Mouse (Mus musculus) kidney, postnatal 14 days (tissue): ENCODE results near the gene Slc5a10.
"Not testable (repeated sequence)": the region's sequence is repeated elsewhere in the genome, so short reads cannot be mapped to it uniquely, and the experiment has no call there.

Experiments
- DNase-seq: peaks from one replicate; pipeline ENCODE4 v3.0.0; 2022; ENCODE audit warnings: mixed read lengths

The Slc5a10 gene

GRCm38 (mm10) chr11:61647110-61647910 lies 73.3 kb downstream of the Slc5a10 start:
- no peak for DNase-seq

- DNase-seq: no peak
Measured at GRCm38 (mm10) chr11:61646499-61647039, 74.1 kb downstream of the Slc5a10 start.

GRCm38 (mm10) chr11:61645357-61645857 lies 75.2 kb downstream of the Slc5a10 start:
- no peak for DNase-seq

DNA sequence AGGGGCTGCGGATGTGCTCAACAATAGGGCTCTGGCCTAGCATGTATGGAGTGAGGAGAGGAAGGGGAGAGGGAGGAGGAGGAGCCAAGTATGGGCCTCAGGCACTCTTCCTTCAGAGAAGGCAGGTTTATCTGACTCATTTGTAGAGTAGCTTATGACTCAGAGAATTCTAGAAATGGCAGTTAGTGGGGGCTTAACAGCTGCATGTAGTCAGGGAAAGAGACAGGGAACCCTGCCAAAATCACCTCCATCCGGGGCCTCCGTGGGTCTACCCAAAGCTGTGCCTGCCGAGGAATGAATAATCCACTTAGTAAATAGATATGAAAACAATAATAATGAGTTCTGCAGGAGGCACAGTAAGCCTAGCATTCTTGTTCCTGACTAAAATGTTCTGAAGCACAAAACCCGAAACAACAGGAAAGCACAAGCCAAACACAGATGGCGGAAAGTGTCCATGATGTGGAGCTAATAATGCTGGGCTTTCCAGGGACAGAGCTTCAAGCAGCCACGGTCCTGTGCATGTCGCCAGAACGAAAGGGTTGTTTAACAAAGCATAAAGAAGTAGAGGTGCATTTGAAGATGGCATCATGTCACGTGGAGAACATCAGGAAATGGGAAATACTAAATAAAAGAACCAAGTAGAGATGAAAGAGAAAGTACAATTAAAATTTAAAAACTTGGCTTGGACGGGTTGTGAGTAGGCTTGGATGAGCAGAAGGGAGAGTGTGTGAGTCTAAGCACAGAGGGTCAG lies 75.9 kb downstream of the Slc5a10 start:
- no peak for DNase-seq

- peak; percentile 29 for DNase-seq
Measured at GRCm38 (mm10) chr11:61643184-61643961, 77.3 kb downstream of the Slc5a10 start.

- no peak for DNase-seq
Measured at GRCm38 (mm10) chr11:61642106-61642505, 78.5 kb downstream of the Slc5a10 start.

DNA sequence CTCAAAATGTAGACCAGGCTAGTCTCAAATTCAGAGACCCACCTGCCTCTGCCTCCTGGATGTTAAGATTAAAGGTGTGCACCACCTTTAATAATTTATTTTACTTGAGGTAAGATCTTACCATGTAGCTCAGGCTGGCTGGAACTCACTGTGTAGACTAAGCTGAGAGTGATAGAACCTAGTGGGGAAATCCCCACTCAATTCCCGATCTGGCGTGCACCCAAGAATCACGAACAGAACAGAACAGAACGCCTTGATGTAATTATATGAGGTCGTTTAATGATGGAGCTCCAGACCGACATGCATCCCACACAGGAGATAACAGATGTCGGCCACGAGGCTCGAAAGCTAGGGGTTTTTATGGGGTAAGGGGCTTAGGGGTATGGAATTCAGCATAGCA lies 80.0 kb downstream of the Slc5a10 start:
- DNase-seq: not testable (repeated sequence)

- no peak for DNase-seq
Measured at GRCm38 (mm10) chr11:61639601-61640177, 80.9 kb downstream of the Slc5a10 start.

- DNase-seq: no peak
Measured at GRCm38 (mm10) chr11:61638764-61639536, 81.7 kb downstream of the Slc5a10 start.

DNA sequence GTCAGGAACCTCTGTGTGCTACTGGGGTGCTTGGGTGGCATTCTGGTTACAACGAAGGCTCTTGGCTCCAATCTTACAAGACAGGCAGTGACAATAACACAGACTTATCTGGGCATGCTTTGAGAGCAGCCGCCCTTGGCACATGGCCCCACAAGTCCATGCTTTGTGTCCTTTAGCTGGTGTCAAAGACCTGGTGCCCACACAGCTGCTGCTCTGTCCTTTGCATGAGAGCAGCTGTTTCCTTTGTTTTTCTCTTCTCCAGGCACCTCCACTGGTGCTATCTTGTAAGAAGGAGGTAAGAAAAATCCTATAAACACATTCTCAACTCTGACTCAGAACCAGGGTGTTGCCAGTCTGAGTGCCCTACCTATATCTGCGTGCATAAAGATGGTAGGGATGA lies 82.8 kb downstream of the Slc5a10 start:
- no peak for DNase-seq

DNA sequence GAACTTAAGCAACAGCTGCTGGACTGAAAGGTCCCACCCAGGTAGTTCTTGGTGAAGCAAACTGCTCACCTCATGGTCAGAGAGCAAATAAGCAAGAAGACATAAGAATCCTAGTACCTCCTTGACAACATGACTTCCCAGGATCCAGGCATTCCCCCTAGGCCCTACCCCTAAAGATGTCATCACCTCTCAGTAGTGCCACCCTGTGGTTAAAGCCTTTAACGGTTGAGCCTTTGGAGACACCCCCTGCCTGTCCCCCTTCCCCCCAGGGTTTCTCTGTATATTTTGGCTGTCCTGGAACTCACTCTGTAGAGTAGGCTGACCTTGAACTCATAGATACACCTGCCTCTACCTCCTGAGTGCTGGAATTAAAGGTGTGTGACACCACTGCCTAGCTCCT lies 83.2 kb downstream of the Slc5a10 start:
- DNase-seq: no peak

GRCm38 (mm10) chr11:61636309-61636708 lies 84.3 kb downstream of the Slc5a10 start:
- peak; percentile 43 for DNase-seq

GRCm38 (mm10) chr11:61629621-61630020 lies 91.0 kb downstream of the Slc5a10 start:
- no peak for DNase-seq

DNA sequence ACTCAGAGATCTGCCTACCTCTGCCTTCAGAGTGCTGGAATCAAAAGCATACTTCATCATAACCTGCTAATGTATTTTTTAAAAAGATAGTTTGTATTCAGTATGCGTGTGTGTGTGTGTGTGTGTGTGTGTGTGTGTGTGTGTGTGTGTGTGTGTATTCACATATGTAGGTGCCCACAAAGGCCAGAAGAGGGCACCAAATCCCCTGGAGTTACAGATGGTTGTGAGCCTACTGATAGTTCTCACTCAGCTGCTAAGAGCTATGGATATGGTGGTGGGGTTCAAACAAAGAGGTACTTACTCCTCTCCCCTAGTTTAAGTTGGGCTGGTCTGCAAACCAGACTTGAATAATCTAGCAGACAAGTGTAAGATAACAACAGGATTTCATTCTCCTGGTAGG lies 94.1 kb downstream of the Slc5a10 start:
- no peak for DNase-seq

DNA sequence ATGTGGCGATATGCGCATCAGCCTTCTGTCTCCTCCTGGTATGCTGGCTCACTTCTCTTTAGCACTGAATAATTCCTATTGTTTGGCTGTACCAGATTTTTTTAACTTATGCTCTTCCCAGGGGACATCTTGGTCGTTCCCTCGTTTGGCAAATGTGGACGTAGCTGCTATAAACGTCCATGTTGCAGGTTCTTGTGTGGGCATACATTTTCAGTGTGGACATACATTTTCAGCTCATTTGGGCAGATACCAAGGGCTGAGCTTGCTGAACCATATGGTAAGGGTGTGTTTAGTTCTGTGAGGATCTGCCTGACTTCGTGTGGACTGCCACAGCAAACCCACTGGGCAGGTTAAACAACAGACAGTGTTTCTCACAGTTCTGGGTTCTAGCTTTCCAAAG lies 95.5 kb downstream of the Slc5a10 start:
- DNase-seq: no peak
